8 mouse cellular contexts compared by ENCODE assay signal in the genomic region with DNA sequence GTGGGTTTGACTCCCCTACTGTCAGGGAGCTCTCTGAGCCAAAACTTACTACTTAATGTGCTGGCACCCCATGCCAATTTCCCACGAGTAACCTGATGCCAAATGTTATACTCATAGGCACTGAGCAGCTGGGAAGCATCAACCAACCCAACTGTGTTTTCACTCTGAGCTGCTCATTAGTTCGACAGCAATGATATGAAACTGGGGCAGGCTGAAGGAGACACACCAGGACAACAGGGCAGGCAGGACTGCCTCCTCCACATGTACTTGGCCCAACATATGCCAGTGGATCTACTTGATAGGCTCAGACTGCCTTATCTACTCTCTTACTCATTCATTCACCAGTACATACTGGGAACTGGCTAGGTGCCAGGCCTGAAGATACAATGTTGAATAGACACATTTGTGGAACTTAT. TPM values are rescaled to one million over a fixed set of nuclear protein-coding genes. Genes with fewer than 3 reads are reported as not detected.
DNase-seq lines count a peak whose midpoint lies in the region; ATAC-seq and TF ChIP-seq lines count a peak whose summit lies in the region.

No protein-coding gene starts in this region.

- H3K4me1 ChIP-seq in kidney, adult 2 months (ENCODE audit: control insufficient read depth, insufficient read depth, low read length) = no peaks in the 10 kb centered on the region

- peak; percentile 46 for DNase-seq in adrenal gland, postnatal 25 days
- no peak for DNase-seq in adrenal gland, adult 18-20 months (ENCODE audit: low spot score in 2 of 2)
- DNase-seq in left cerebral cortex, postnatal 25 days (ENCODE audit: low spot score in 2 of 2) = peak; percentile 11 to 41
- DNase-seq in left cerebral cortex, adult 2 months (ENCODE audit: extremely low spot score in 1 of 2, low spot score in 2 of 2) = no peak
- DNase-seq in thymus, postnatal 25 days = no peak
- no peak for DNase-seq in kidney, adult 2 months

- TF ChIP-seq POLR2A in kidney, adult 2 months (IDR thresholded peaks at IDR 0.05; ENCODE audit: low read depth, low read length) = no peak

- TF ChIP-seq CTCF in left cerebral cortex, adult 2 months (IDR thresholded peaks at IDR 0.05) = no peak
- no peak for TF ChIP-seq CTCF in kidney, adult 2 months (conservative IDR thresholded peaks at IDR 0.05; ENCODE audit: insufficient read depth, insufficient read length, low read depth, low read length)

- 52% methylated on average over 2 of the region's 2 CpGs for WGBS in kidney, adult 2 months

- H3K27ac ChIP-seq in left cerebral cortex, adult 2 months = no peak overlapping the region
- H3K27ac ChIP-seq in kidney, adult 2 months (ENCODE audit: insufficient read depth, low read depth, low read length) = no peak overlapping the region

- ATAC-seq in erythroid progenitor cell, adult 5-6 weeks (replicated peaks; ENCODE audit: low FRiP score, poor library complexity, severe bottlenecking) = peak; percentile 69
- peak; percentile 95 for ATAC-seq in megakaryocyte progenitor cell, adult 5-6 weeks (replicated peaks; ENCODE audit: poor library complexity)

- no peaks in the 10 kb centered on the region for H3K27me3 ChIP-seq in kidney, adult 2 months (replicated peaks; ENCODE audit: control insufficient read depth, insufficient read depth, low read length)

- H3K4me3 ChIP-seq in left cerebral cortex, adult 2 months = no peak overlapping the region
- no peak overlapping the region for H3K4me3 ChIP-seq in kidney, adult 2 months (ENCODE audit: insufficient read depth, low read depth, low read length)

- intact Hi-C loops in left cerebral cortex, postnatal 25 days (cut with DNase I) = no loop called here
- intact Hi-C loops in left cerebral cortex, adult 2 months (cut with DNase I) = no loop called here

- H3K36me3 ChIP-seq in kidney, adult 2 months (ENCODE audit: control insufficient read depth, insufficient read depth, low read length) = no peaks in the 10 kb centered on the region; the same call in 1 of the 2 replicates

RNA-seq across cellular contexts. Expression of gene Tm9sf4, which starts 25.1 kb away (rescaled TPM):
- 112 and 119 TPM in 2 replicates for total RNA-seq in adrenal gland, postnatal 25 days (2021)
- 100 to 1,000 TPM in 1 of 2 experiments, 10 to 100 TPM in 1; 94.6 to 101 TPM for total RNA-seq in adrenal gland, adult 18-20 months (2021)
- 100 to 1,000 TPM; 116 TPM for total RNA-seq in left cerebral cortex, postnatal 25 days (2021)
- 100 to 1,000 TPM; 112 to 118 TPM for total RNA-seq in left cerebral cortex, adult 2 months (2021)
- 18.0 and 21.4 TPM in 2 replicates for total RNA-seq in erythroid progenitor cell, adult 5-6 weeks (2015; ENCODE audit: low replicate concordance)
- 16.9 and 30.3 TPM in 2 replicates for total RNA-seq in erythroid progenitor cell, adult 5-6 weeks (2017; ENCODE audit: low replicate concordance)
- 59.2 and 60.4 TPM in 2 replicates for total RNA-seq in megakaryocyte progenitor cell, adult 5-6 weeks (2015)
- total RNA-seq in megakaryocyte progenitor cell, adult 5-6 weeks (2017) = 65.8 and 89.2 TPM in 2 replicates
- 46.0 and 49.5 TPM in 2 replicates for polyA plus RNA-seq in kidney, adult 2 months (2012; rRNA removed)

RNA-seq across cellular contexts. Expression of gene Tspyl3, which starts 39.1 kb away (rescaled TPM):
- 2.5 and 3.9 TPM in 2 replicates for total RNA-seq in adrenal gland, postnatal 25 days (2021)
- 1 to 10 TPM; 2.2 to 2.3 TPM for total RNA-seq in adrenal gland, adult 18-20 months (2021)
- 10 to 100 TPM; 27.9 to 29.3 TPM for total RNA-seq in left cerebral cortex, postnatal 25 days (2021)
- total RNA-seq in left cerebral cortex, adult 2 months (2021) = 10 to 100 TPM; 24.6 to 26.5 TPM
- 9.6 TPM in 1 of 2 replicates, not detected in the other for total RNA-seq in erythroid progenitor cell, adult 5-6 weeks (2015; ENCODE audit: low replicate concordance)
- total RNA-seq in erythroid progenitor cell, adult 5-6 weeks (2017; ENCODE audit: low replicate concordance) = 0.77 TPM in 1 of 2 replicates, not detected in the other
- total RNA-seq in megakaryocyte progenitor cell, adult 5-6 weeks (2015) = 8.0 and 10.8 TPM in 2 replicates
- 7.0 and 8.9 TPM in 2 replicates for total RNA-seq in megakaryocyte progenitor cell, adult 5-6 weeks (2017)
- polyA plus RNA-seq in kidney, adult 2 months (2012; rRNA removed) = 2.2 and 2.3 TPM in 2 replicates

RNA-seq across cellular contexts. Expression of gene Plagl2, which starts 55.0 kb away (rescaled TPM):
- total RNA-seq in adrenal gland, postnatal 25 days (2021) = 10.7 and 12.0 TPM in 2 replicates
- total RNA-seq in adrenal gland, adult 18-20 months (2021) = 1 to 10 TPM; 8.3 to 9.1 TPM
- 1 to 10 TPM; 5.3 to 5.7 TPM for total RNA-seq in left cerebral cortex, postnatal 25 days (2021)
- total RNA-seq in left cerebral cortex, adult 2 months (2021) = 1 to 10 TPM; 6.0 to 6.2 TPM
- total RNA-seq in erythroid progenitor cell, adult 5-6 weeks (2015; ENCODE audit: low replicate concordance) = 60.9 and 85.5 TPM in 2 replicates
- total RNA-seq in erythroid progenitor cell, adult 5-6 weeks (2017; ENCODE audit: low replicate concordance) = 20.6 and 25.8 TPM in 2 replicates
- total RNA-seq in megakaryocyte progenitor cell, adult 5-6 weeks (2015) = 42.3 and 45.4 TPM in 2 replicates
- 5.6 TPM in 2 replicates for total RNA-seq in megakaryocyte progenitor cell, adult 5-6 weeks (2017)
- polyA plus RNA-seq in kidney, adult 2 months (2012; rRNA removed) = 4.3 and 4.4 TPM in 2 replicates

RNA-seq across cellular contexts. Expression of gene Pofut1, which starts 55.1 kb away (rescaled TPM):
- 53.1 and 64.1 TPM in 2 replicates for total RNA-seq in adrenal gland, postnatal 25 days (2021)
- total RNA-seq in adrenal gland, adult 18-20 months (2021) = 10 to 100 TPM; 35.7 to 47.9 TPM
- 10 to 100 TPM; 13.6 to 15.3 TPM for total RNA-seq in left cerebral cortex, postnatal 25 days (2021)
- total RNA-seq in left cerebral cortex, adult 2 months (2021) = 10 to 100 TPM; 15.4 to 17.3 TPM
- total RNA-seq in erythroid progenitor cell, adult 5-6 weeks (2015; ENCODE audit: low replicate concordance) = 15.5 and 19.8 TPM in 2 replicates
- 25.9 and 30.4 TPM in 2 replicates for total RNA-seq in erythroid progenitor cell, adult 5-6 weeks (2017; ENCODE audit: low replicate concordance)
- total RNA-seq in megakaryocyte progenitor cell, adult 5-6 weeks (2015) = 14.0 and 14.9 TPM in 2 replicates
- total RNA-seq in megakaryocyte progenitor cell, adult 5-6 weeks (2017) = 16.7 and 22.1 TPM in 2 replicates
- 17.5 and 19.9 TPM in 2 replicates for polyA plus RNA-seq in kidney, adult 2 months (2012; rRNA removed)

Comparison
In these comparisons a context has a peak if more than half of its experiments do, and no peak if none do; other contexts are left out.
1. DNase-seq: peak in adrenal gland, postnatal 25 days (single experiment) and left cerebral cortex, postnatal 25 days (2 of 2); none in adrenal gland, adult 18-20 months (0 of 2), left cerebral cortex, adult 2 months (0 of 2), thymus, postnatal 25 days (single experiment) and kidney, adult 2 months (single experiment).